Mouse (Mus musculus) lung, embryonic 16.5 days (tissue): ENCODE measurements around the gene Enpp7. TPM values are rescaled to one million over a fixed set of nuclear protein-coding genes. Genes with fewer than 3 reads are reported as not detected.
A peak's percentile ranks its signal among the peaks of the same experiment; 100 is the strongest.

Experiments used
- ATAC-seq: fragments of 200-750 bp; cut with Nextera tagmentation; 2 replicates; pipeline ENCODE4 v1.8.0; 2017; ENCODE audit warnings: low read depth, mild to moderate bottlenecking, moderate library complexity
- H3K27ac ChIP-seq: fragments of 300-500 bp; sonication (generic); 2 replicates; pipeline ENCODE4 v1.5.1; 2014; ENCODE audit warnings: mild to moderate bottlenecking, control low read depth, low read length
- H3K27me3 ChIP-seq: fragments of 300-500 bp; sonication (generic); 2 replicates; pipeline ENCODE4 v1.6.1; 2014; ENCODE audit warnings: low read depth, low read length, mixed read lengths; ENCODE audit not compliant: control insufficient read depth, insufficient read depth
- H3K36me3 ChIP-seq: fragments of 300-500 bp; sonication (generic); 2 replicates; pipeline ENCODE4 v1.6.1; 2014; ENCODE audit warnings: low read length; ENCODE audit not compliant: control insufficient read depth, insufficient read depth
- H3K4me1 ChIP-seq: fragments of 300-500 bp; sonication (generic); replicated peaks from 2 replicates; pipeline ENCODE4 v1.6.1; 2014; ENCODE audit warnings: low read length, mixed read lengths; ENCODE audit not compliant: control insufficient read depth, insufficient read depth
- H3K4me2 ChIP-seq: fragments of 300-500 bp; sonication (generic); 2 replicates; pipeline ENCODE4 v1.6.1; 2014; ENCODE audit warnings: low read depth, low read length, control low read depth
- H3K4me3 ChIP-seq: fragments of 300-500 bp; sonication (generic); 2 replicates; pipeline ENCODE4 v1.5.1; 2014; ENCODE audit warnings: mild to moderate bottlenecking, low read length, control low read depth
- H3K9ac ChIP-seq: fragments of 300-500 bp; sonication (generic); 2 replicates; pipeline ENCODE4 v1.6.1; 2014; ENCODE audit warnings: low read length, control low read depth
- H3K9me3 ChIP-seq: fragments of 300-500 bp; sonication (generic); 2 replicates; pipeline ENCODE4 v1.6.1; 2016; ENCODE audit warnings: low read length; ENCODE audit not compliant: control insufficient read depth
- WGBS: fragments of 180-500 bp; shearing (Covaris S2); extraction: QIAGEN DNeasy Blood & Tissue Kit; methylation state at CpG from one replicate; pipeline ENCODE4 v1.1.7; 2014; 5-methylcytosine and 5-hydroxymethylcytosine counted together
- polyA plus RNA-seq: library from polyadenylated mRNA; unstranded; fragments of >200 nt; fragmentation: Nextera tagmentation; extraction: Ambion mirVana; gene quantifications from 2 replicates; pipeline ENCODE4 v1.2.1, GENCODE M21; 2015

Enpp7 gene
- polyA plus RNA-seq, 1 experiment from 2014 or later, result not detected

DNA sequence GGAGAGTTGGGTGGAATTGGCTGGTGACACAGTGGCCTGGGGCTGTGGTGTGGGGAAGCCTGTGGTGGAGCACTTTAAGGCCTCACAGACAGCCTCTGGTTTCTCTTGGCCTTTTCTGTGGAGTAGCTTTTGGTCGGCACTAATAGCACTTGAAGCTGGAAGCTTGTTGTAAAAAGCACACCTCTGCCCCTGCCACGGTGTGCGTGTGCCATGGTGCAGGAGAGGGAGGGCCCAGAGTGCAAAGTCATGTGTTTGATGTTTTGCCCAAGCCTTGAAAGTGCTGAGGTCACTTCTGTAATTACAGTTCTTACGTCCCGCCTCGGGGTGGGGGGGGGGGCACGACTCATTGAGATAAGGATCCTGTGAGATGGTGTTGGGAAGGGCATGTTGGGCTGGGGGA, 36.3 kb downstream of the Enpp7 start:
- 0% methylated on average over 7 of the region's 7 CpGs for WGBS
- Histone ChIP-seq H3K36me3 (peaks cover 24% of the 10 kb centered on the region), H3K4me1 (peaks cover 29% of the 10 kb centered on the region)

DNA sequence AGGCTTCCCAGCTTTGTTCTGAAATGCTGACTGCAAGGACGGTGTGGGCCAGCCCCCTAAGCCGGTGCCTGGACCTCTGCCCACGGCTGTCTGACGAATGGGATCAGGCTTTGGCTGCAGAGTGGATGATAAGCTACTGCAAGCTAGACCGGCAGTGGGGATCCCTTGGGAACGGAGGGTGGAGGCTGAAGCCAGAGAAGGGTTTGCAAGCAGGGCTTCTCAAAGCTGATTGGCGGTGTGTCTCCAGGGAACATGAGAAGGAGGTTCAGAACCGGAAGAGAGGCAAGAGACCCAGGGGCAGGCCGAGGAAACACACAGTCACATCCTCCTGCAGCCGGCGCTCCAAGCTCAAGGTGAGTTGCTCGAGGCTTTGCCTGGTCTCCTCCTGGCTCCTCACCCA, 38.2 kb downstream of the Enpp7 start:
- H3K4me1 ChIP-seq, result peaks cover 29% of the 10 kb centered on the region
- H3K4me3 ChIP-seq, result no peak overlapping the region
- WGBS, result 35% methylated on average over 12 of the region's 12 CpGs
- peaks cover under 1% of the 10 kb centered on the region; the same call in 1 of the 2 replicates for H3K27me3 ChIP-seq
- peaks cover 35% of the 10 kb centered on the region for H3K36me3 ChIP-seq
- peak overlapping the region; percentile 3; the same call in 1 of the 2 replicates for H3K4me2 ChIP-seq
- no peak for ATAC-seq
- no peaks in the 10 kb centered on the region for H3K9me3 ChIP-seq
- no peak overlapping the region for H3K9ac ChIP-seq
- H3K27ac ChIP-seq, result no peak overlapping the region

More for the DNA sequence above, 36.3 kb downstream of the Enpp7 start:
- H3K27me3 ChIP-seq, result peaks cover 5% of the 10 kb centered on the region; the same call in 1 of the 2 replicates
- H3K27ac ChIP-seq, result peak overlapping the region; percentile 89
- peak overlapping the region; percentile 89 for H3K4me2 ChIP-seq
- H3K9ac ChIP-seq, result peak overlapping the region; percentile 90
- H3K4me3 ChIP-seq, result peak overlapping the region; percentile 88
- ATAC-seq, result no peak
- no peaks in the 10 kb centered on the region for H3K9me3 ChIP-seq

DNA sequence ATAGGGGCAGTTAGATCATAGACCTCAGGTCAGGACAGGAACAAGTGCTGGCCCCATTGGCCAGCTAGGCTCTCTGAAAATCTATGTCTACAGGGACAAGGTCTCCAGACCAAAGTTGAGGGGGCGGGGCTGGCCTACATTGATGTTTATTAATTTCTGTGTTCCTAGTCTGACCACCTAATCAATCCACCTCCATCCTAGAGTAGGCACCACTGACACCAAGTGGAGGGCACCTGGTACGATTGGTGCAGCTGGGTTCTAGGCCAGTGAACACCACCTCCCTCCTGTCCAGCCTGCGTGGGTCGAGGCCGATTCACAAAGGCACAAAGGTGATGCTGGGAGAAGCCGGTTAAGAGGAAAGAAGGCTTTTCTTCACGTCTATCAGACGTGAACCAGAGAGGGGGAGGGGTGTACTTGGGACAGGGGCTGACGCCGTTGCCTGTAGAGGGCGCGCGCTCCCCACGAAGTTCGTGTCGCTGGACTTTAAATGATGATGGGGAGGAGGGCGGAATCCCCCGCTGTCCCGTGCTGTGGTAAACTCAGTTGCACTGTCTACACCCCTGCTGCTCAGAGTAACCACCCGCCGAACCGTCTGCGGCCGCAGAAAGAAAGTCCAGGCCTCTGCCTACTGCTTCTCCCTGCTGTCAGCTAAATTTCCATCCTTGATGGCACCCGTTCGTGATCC, 46.0 kb downstream of the Enpp7 start:
- no peak overlapping the region for H3K9ac ChIP-seq
- 2% methylated on average over 26 of the region's 26 CpGs for WGBS
- ATAC-seq, result peak; percentile 70
- peaks cover 33% of the 10 kb centered on the region for H3K27me3 ChIP-seq
- H3K4me3 ChIP-seq, result peak overlapping the region; percentile 28
- no peaks in the 10 kb centered on the region for H3K9me3 ChIP-seq
- H3K27ac ChIP-seq, result no peak overlapping the region
- H3K4me1 ChIP-seq, result peaks cover 21% of the 10 kb centered on the region
- H3K36me3 ChIP-seq, result peaks cover 20% of the 10 kb centered on the region
- H3K4me2 ChIP-seq, result peak overlapping the region; percentile 52

DNA sequence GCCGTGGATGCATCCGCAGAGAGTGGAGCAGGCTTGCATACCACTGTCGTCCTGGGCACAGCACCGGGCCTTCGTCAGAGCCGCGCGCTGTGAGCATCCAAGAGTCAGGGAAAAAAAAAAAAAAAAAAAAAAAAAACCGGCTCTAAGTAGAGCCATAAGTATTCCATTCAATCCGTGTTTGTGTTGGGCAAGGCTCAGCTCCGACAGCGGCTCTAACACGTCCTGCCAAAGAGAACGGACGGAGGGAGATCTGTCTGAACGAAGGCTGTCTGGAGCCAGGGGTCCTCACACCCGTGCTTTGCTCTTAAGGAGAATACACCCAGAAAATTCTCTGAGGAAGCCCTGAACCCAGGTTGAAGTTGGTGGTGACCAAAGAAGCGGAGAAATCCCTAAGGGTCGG, 46.6 kb downstream of the Enpp7 start:
- WGBS, result 3% methylated on average over 19 of the region's 19 CpGs
- no peaks in the 10 kb centered on the region for H3K9me3 ChIP-seq
- peak overlapping the region; percentile 52 for H3K4me2 ChIP-seq
- no peak overlapping the region for H3K27ac ChIP-seq
- no peak overlapping the region for H3K9ac ChIP-seq
- peak; percentile 19 for ATAC-seq
- H3K4me1 ChIP-seq, result peaks cover 25% of the 10 kb centered on the region
- peaks cover 15% of the 10 kb centered on the region for H3K36me3 ChIP-seq
- peak overlapping the region; percentile 28 for H3K4me3 ChIP-seq
- H3K27me3 ChIP-seq, result peaks cover 34% of the 10 kb centered on the region

DNA sequence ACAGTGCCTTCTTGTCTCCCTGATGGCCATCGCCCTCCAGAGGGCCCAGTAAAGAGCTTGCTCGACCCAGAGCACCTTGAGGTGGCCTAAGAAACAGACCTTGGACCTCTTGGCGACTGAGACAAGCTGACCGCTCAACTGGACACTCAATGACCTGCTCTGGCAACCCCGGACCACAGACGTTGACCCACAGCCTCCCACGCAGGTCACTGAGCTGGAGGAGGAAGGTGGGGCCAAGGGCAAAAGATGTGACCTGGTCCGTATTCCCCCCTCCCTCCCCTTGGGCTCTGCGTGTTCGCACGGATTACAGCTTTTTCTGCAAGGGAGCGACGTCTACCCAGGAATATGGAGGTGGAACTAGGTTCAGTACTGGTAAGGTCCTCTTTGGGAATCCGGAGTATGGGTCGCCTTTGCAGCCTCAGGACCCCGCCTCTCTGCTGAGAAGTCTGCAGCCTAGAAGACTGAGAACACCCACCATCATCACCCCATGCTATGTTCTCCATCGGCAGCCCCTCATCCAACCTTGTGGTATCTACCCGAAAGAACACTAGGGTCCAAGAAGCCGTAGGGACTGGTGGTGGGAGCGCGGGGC, 47.2 kb downstream of the Enpp7 start:
- no peak overlapping the region for H3K4me3 ChIP-seq
- H3K27me3 ChIP-seq, result peaks cover 34% of the 10 kb centered on the region
- peaks cover 14% of the 10 kb centered on the region for H3K36me3 ChIP-seq
- H3K9me3 ChIP-seq, result no peaks in the 10 kb centered on the region
- no peak overlapping the region for H3K4me2 ChIP-seq
- H3K27ac ChIP-seq, result no peak overlapping the region
- H3K4me1 ChIP-seq, result peaks cover 30% of the 10 kb centered on the region
- no peak for ATAC-seq
- H3K9ac ChIP-seq, result no peak overlapping the region
- WGBS, result 4% methylated on average over 21 of the region's 21 CpGs

DNA sequence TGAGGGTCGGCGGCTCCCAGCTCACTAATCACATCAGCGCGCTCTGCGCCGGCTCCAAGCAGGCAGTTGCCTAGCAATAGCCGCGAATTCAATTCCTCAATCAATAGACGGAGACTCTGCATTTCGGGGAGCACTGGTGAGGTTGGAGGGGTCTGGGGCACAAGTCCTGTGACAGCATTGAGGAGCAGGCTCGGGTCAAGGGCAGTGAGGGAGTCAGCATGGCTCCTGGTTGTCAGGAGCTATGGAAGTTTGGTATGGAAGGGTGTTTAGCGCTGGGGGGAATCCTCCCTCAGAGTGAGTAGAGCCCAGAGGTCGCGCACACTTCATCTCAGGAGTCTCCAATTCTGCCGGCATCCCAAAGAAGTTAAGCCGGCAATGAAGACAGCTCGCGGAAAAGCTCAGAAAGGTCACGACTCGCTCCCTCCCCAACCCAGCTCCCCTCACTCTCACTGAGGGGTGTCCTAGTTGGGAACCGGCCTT, 47.7 kb downstream of the Enpp7 start:
- Histone ChIP-seq H3K27ac (no peak overlapping the region), H3K9me3 (no peaks in the 10 kb centered on the region), H3K4me3 (no peak overlapping the region), H3K36me3 (peaks cover 8% of the 10 kb centered on the region), H3K9ac (no peak overlapping the region), H3K27me3 (peaks cover 34% of the 10 kb centered on the region), H3K4me2 (no peak overlapping the region), H3K4me1 (peaks cover 31% of the 10 kb centered on the region)
- ATAC-seq, result no peak
- WGBS, result 10% methylated on average over 21 of the region's 21 CpGs

DNA sequence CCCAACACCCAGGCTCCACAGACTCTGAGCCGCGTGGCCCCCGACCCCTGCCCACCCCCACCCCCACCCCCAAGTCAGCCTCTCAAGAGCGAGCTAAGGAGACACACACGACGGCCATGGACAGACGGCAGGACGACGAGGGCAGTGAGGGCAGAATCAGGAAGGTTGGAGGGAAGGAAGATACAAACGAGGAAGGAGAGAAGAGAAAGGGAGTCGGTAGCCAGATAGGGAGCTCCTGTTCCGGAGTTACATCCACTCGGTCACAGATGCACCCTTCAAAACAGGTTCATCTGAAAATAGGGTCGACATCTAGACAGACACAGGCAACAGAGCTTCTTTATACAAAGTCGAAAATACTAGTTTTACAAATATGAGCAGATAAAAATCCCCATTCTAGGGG, 48.5 kb downstream of the Enpp7 start:
- Histone ChIP-seq H3K27me3 (peaks cover 35% of the 10 kb centered on the region), H3K4me2 (no peak overlapping the region), H3K4me3 (no peak overlapping the region), H3K9ac (no peak overlapping the region), H3K4me1 (peaks cover 34% of the 10 kb centered on the region), H3K9me3 (no peaks in the 10 kb centered on the region), H3K27ac (no peak overlapping the region), H3K36me3 (peaks cover 7% of the 10 kb centered on the region)
- WGBS, result 9% methylated on average over 15 of the region's 15 CpGs
- no peak for ATAC-seq

DNA sequence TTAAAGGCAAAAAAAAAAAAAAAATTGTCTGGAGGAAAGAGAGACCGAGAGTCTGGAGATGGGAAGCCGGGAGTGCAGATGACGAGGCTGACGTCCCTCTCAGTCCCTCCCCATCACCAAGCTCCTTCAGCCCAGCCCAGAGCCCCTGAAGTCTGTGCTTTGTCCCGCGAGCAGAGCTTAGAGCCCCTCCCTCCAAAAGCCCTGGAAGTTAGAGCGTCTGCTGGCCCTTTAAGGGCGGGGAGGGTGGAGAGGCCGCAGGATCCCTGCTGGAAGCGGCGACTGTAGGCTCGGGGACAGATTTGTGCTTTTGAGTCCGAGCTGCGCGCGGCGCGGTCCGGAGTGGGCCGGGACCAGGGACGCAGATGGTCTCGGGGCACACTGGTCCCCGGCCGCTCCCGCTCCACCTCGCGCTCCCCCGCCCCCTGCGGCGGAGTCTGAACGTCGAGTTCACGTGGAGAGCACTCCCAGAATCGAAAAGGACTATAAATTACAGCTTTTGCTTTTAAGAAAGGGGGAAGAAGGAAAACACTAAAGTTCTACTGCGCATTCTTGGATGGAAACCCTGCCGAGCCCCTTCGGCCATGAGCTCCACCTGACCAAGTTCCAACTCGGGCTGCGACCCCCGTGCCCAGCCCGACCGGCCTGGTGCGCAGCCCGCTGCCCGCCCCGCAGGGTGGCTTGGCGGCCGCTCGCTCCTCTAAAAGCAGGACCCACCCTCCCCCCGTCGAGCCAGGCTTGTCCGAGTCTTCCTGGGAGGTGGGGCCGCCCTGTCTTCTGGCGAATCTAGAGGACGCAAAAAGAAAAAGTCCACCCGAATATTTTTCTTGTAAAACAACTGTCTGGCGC, 49.2 kb downstream of the Enpp7 start:
- Histone ChIP-seq H3K36me3 (peaks cover 7% of the 10 kb centered on the region), H3K9me3 (no peaks in the 10 kb centered on the region), H3K4me2 (peak overlapping the region; percentile 84), H3K27me3 (peaks cover 42% of the 10 kb centered on the region), H3K27ac (no peak overlapping the region), H3K4me1 (peaks cover 41% of the 10 kb centered on the region), H3K4me3 (peak overlapping the region; percentile 57), H3K9ac (peak overlapping the region; percentile 66)
- 3% methylated on average over 57 of the region's 57 CpGs for WGBS
- no peak for ATAC-seq
